In the genomic region with DNA sequence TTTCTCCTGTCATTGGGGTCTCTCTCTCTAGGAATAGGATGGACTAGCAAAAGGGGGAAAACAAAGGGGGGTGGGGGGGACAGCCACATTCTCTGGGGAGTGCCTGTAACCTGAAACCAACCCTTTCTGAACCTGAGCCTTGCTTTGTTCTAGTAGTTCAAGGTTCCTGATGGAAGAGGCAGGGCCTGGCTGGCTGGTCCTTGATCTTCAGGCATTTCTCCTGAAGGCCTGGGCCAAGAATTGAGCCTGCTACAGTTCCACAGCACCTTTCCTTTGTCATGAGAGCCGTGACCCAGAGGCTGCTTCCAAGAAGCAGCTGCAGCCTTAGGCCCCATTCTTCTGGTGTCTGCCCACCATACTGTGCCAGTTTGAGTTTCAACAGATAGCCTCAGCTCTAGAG, we compare ENCODE assay signal across 23 mouse cellular contexts. TPM values are rescaled to one million over a fixed set of nuclear protein-coding genes. Genes with fewer than 3 reads are reported as not detected.
DNase-seq lines count a peak whose midpoint lies in the region; ATAC-seq and TF ChIP-seq lines count a peak whose summit lies in the region.
"Had no signal": no experiment of that assay in that cellular context is flagged by ENCODE, and none has a peak within 500 bp of the region (broad histone marks: within the 10 kb centered on the region; RNA-seq: fewer than 3 reads in every experiment).

No protein-coding gene starts in this region.

- WGBS in forebrain, embryonic 10.5 days = 63% methylated on average over 1 of the region's 1 CpGs
- 58% methylated on average over 1 of the region's 1 CpGs for WGBS in forebrain, embryonic 15.5 days
- WGBS in kidney, embryonic 15.5 days = 38% methylated on average over 1 of the region's 1 CpGs
- 38% methylated on average over 1 of the region's 1 CpGs for WGBS in limb, embryonic 12.5 days

- no peak for DNase-seq in forebrain, embryonic 10.5 days (ENCODE audit: extremely low spot score, low spot score)
- DNase-seq in kidney, postnatal 4 days = no peak
- no peak for DNase-seq in ES-E14 (ENCODE audit: low read depth, low spot score)
- no peak for DNase-seq in urinary bladder, postnatal 14 days (ENCODE audit: low spot score)
- DNase-seq in layer of hippocampus, adult 9-10 months (ENCODE audit: low spot score) = no peak
- DNase-seq: adrenal gland, adult 8-10 months; adrenal gland, postnatal 36 days; B cell, adult 2 months; cerebellum, adult 11 months; cerebellum, adult 8-10 months; cerebellum, postnatal 14 days; heart, adult 11 months; heart, postnatal 14 days had no signal

- peak overlapping the region; percentile 74 for H3K27ac ChIP-seq in forebrain, embryonic 10.5 days
- H3K27ac ChIP-seq in forebrain, embryonic 15.5 days (replicated peaks) = no peak overlapping the region
- peak overlapping the region; percentile 86 for H3K27ac ChIP-seq in kidney, embryonic 15.5 days
- H3K27ac ChIP-seq in ES-E14 (ENCODE audit: insufficient read depth, low read depth, low read length, poor library complexity, severe bottlenecking) = peak overlapping the region; percentile 45; the same call in 1 of the 2 replicates
- H3K27ac ChIP-seq in limb, embryonic 12.5 days = peak overlapping the region; percentile 45; the same call in 1 of the 2 replicates
- H3K27ac ChIP-seq: embryonic facial prominence, embryonic 13.5 days; forebrain, embryonic 13.5 days; heart, embryonic 15.5 days; hindbrain, embryonic 14.5 days had no signal

- no peak overlapping the region for H3K4me2 ChIP-seq in forebrain, embryonic 15.5 days (replicated peaks)
- H3K4me2 ChIP-seq in kidney, embryonic 15.5 days = no peak overlapping the region
- no peak overlapping the region for H3K4me2 ChIP-seq in limb, embryonic 12.5 days
- H3K4me2 ChIP-seq: embryonic facial prominence, embryonic 13.5 days; forebrain, embryonic 13.5 days; heart, embryonic 11.5 days; heart, embryonic 15.5 days; hindbrain, embryonic 14.5 days had no signal

- no peak for ATAC-seq in forebrain, embryonic 15.5 days (replicated peaks)
- no peak for ATAC-seq in kidney, embryonic 15.5 days (replicated peaks; ENCODE audit: low FRiP score)
- no peak for ATAC-seq in limb, embryonic 12.5 days (ENCODE audit: insufficient number of reproducible peaks, insufficient read depth, low FRiP score, low TSS enrichment, low read depth)
- ATAC-seq: CD4-positive, CD25-positive, alpha-beta regulatory T cell, adult 4 months; forebrain, embryonic 13.5 days had no signal

- in situ Hi-C loops in ES-E14 (cut with MboI; ENCODE audit: low sequenced_read_pairs in 2 of 2, unreplicated experiment in 2 of 2) = no loop called here

- no peaks in the 10 kb centered on the region for H3K27me3 ChIP-seq in forebrain, embryonic 10.5 days (ENCODE audit: poor library complexity, severe bottlenecking)
- no peaks in the 10 kb centered on the region for H3K27me3 ChIP-seq in forebrain, embryonic 15.5 days
- no peaks in the 10 kb centered on the region for H3K27me3 ChIP-seq in kidney, embryonic 15.5 days
- no peaks in the 10 kb centered on the region for H3K27me3 ChIP-seq in limb, embryonic 12.5 days
- H3K27me3 ChIP-seq: embryonic facial prominence, embryonic 13.5 days; forebrain, embryonic 13.5 days; heart, embryonic 15.5 days had no signal

- H3K9me3 ChIP-seq in forebrain, embryonic 10.5 days = no peaks in the 10 kb centered on the region
- no peaks in the 10 kb centered on the region for H3K9me3 ChIP-seq in forebrain, embryonic 15.5 days
- no peaks in the 10 kb centered on the region for H3K9me3 ChIP-seq in kidney, embryonic 15.5 days (replicated peaks)
- H3K9me3 ChIP-seq in ES-E14 (ENCODE audit: control insufficient read depth, insufficient read depth, low read depth, low read length) = no peaks in the 10 kb centered on the region
- H3K9me3 ChIP-seq in limb, embryonic 12.5 days = no peaks in the 10 kb centered on the region
- H3K9me3 ChIP-seq: embryonic facial prominence, embryonic 13.5 days; forebrain, embryonic 13.5 days; heart, embryonic 15.5 days had no signal

- no peaks in the 10 kb centered on the region for H3K36me3 ChIP-seq in forebrain, embryonic 10.5 days (replicated peaks)
- H3K36me3 ChIP-seq in forebrain, embryonic 15.5 days = no peaks in the 10 kb centered on the region
- H3K36me3 ChIP-seq in kidney, embryonic 15.5 days = no peaks in the 10 kb centered on the region
- no peaks in the 10 kb centered on the region for H3K36me3 ChIP-seq in ES-E14 (ENCODE audit: control insufficient read depth, insufficient read depth, low read length, poor library complexity, severe bottlenecking)
- H3K36me3 ChIP-seq in limb, embryonic 12.5 days = no peaks in the 10 kb centered on the region
- H3K36me3 ChIP-seq: embryonic facial prominence, embryonic 13.5 days; heart, embryonic 15.5 days had no signal

- no peak overlapping the region for H3K4me3 ChIP-seq in forebrain, embryonic 10.5 days
- no peak overlapping the region for H3K4me3 ChIP-seq in forebrain, embryonic 15.5 days
- no peak overlapping the region for H3K4me3 ChIP-seq in kidney, embryonic 15.5 days (replicated peaks)
- H3K4me3 ChIP-seq in ES-E14 (ENCODE audit: insufficient read depth in 1 of 2, low read depth in 1 of 2, low read length in 2 of 2, poor library complexity in 1 of 2, severe bottlenecking in 1 of 2) = no peak overlapping the region
- H3K4me3 ChIP-seq in limb, embryonic 12.5 days (replicated peaks) = no peak overlapping the region
- H3K4me3 ChIP-seq: embryonic facial prominence, embryonic 13.5 days; forebrain, embryonic 13.5 days; heart, embryonic 15.5 days had no signal

- H3K4me1 ChIP-seq in forebrain, embryonic 10.5 days = peaks cover 39% of the 10 kb centered on the region
- 0 out of 2 replicates have a peak, but pooled peaks cover 11% of the 10 kb centered on the region for H3K4me1 ChIP-seq in forebrain, embryonic 15.5 days
- peaks cover 91% of the 10 kb centered on the region for H3K4me1 ChIP-seq in kidney, embryonic 15.5 days
- peaks cover 21 to 39% of the 10 kb centered on the region in 2 experiments for H3K4me1 ChIP-seq in ES-E14 (ENCODE audit: control insufficient read depth in 2 of 2, insufficient read depth in 2 of 2, low read length in 2 of 2, poor library complexity in 1 of 2)
- H3K4me1 ChIP-seq in limb, embryonic 12.5 days (replicated peaks) = peaks cover 56% of the 10 kb centered on the region

- H3K9ac ChIP-seq in forebrain, embryonic 15.5 days (replicated peaks) = no peak overlapping the region
- 0 out of 2 replicates have a peak overlapping the region, but pooled peaks have one; percentile 8 for H3K9ac ChIP-seq in kidney, embryonic 15.5 days
- no peak overlapping the region for H3K9ac ChIP-seq in ES-E14 (ENCODE audit: insufficient read depth, low read depth, low read length, poor library complexity, severe bottlenecking)
- no peak overlapping the region for H3K9ac ChIP-seq in limb, embryonic 12.5 days (replicated peaks)
- H3K9ac ChIP-seq: embryonic facial prominence, embryonic 13.5 days; forebrain, embryonic 13.5 days; heart, embryonic 15.5 days; hindbrain, embryonic 14.5 days had no signal

TF ChIP-seq in ES-E14, 5 proteins besides CTCF, POLR2A, EP300 and RAD21:
- TF ChIP-seq CHD2 (IDR thresholded peaks at IDR 0.05; ENCODE audit: low read depth, low read length) (no peak), ZNF384 (IDR thresholded peaks at IDR 0.05; ENCODE audit: low read depth, low read length) (no peak), MAFK (IDR thresholded peaks at IDR 0.05; ENCODE audit: insufficient read depth, low read depth, low read length) (no peak), ZC3H11A (IDR thresholded peaks at IDR 0.05; ENCODE audit: borderline replicate concordance, low read depth, low read length) (no peak)

RNA-seq across cellular contexts. Expression of gene Ubtd1, which starts 13.9 kb away (rescaled TPM):
- 9.2 and 9.6 TPM in 2 replicates for polyA plus RNA-seq in forebrain, embryonic 10.5 days (2016; fragmentation: Nextera tagmentation; extraction: Ambion mirVana)
- 8.7 and 9.9 TPM in 2 replicates for polyA plus RNA-seq in forebrain, embryonic 15.5 days (2015; fragmentation: Nextera tagmentation; extraction: Ambion mirVana)
- 29.0 and 32.3 TPM in 2 replicates for polyA plus RNA-seq in kidney, embryonic 15.5 days (2015; fragmentation: Nextera tagmentation; extraction: Ambion mirVana)
- total RNA-seq in ES-E14 (2012; rRNA removed) = 14.4 and 18.2 TPM in 2 replicates
- 19.1 and 19.3 TPM in 2 replicates for polyA plus RNA-seq in limb, embryonic 12.5 days (2016; fragmentation: Nextera tagmentation; extraction: Ambion mirVana)

RNA-seq across cellular contexts. Expression of gene Mms19, which starts 14.5 kb away (rescaled TPM):
- polyA plus RNA-seq in forebrain, embryonic 10.5 days (2016; fragmentation: Nextera tagmentation; extraction: Ambion mirVana) = 35.3 and 42.3 TPM in 2 replicates
- polyA plus RNA-seq in forebrain, embryonic 15.5 days (2015; fragmentation: Nextera tagmentation; extraction: Ambion mirVana) = 34.8 and 36.4 TPM in 2 replicates
- 40.6 and 45.6 TPM in 2 replicates for polyA plus RNA-seq in kidney, embryonic 15.5 days (2015; fragmentation: Nextera tagmentation; extraction: Ambion mirVana)
- total RNA-seq in ES-E14 (2012; rRNA removed) = 59.6 and 91.5 TPM in 2 replicates
- polyA plus RNA-seq in limb, embryonic 12.5 days (2016; fragmentation: Nextera tagmentation; extraction: Ambion mirVana) = 41.3 and 42.5 TPM in 2 replicates

RNA-seq across cellular contexts. Expression of gene Ankrd2, which starts 40.3 kb away (rescaled TPM):
- 0.42 TPM in 1 of 2 replicates, not detected in the other for polyA plus RNA-seq in forebrain, embryonic 10.5 days (2016; fragmentation: Nextera tagmentation; extraction: Ambion mirVana)
- 0.36 and 0.51 TPM in 2 replicates for polyA plus RNA-seq in forebrain, embryonic 15.5 days (2015; fragmentation: Nextera tagmentation; extraction: Ambion mirVana)
- polyA plus RNA-seq in kidney, embryonic 15.5 days (2015; fragmentation: Nextera tagmentation; extraction: Ambion mirVana) = 0.35 TPM in 1 of 2 replicates, not detected in the other
- total RNA-seq in ES-E14 (2012; rRNA removed) = 0.45 TPM in 1 of 2 replicates, not detected in the other
- polyA plus RNA-seq in limb, embryonic 12.5 days (2016; fragmentation: Nextera tagmentation; extraction: Ambion mirVana) = 0.25 TPM in 1 of 2 replicates, not detected in the other
- total RNA-seq: heart, postnatal 14 days; hematopoietic stem cell, adult 5-6 weeks had no signal
- polyA plus RNA-seq: CD4-positive, CD25-positive, alpha-beta regulatory T cell, adult 4 months; heart, embryonic 11.5 days; heart, embryonic 15.5 days had no signal

RNA-seq across cellular contexts. Expression of gene Hoga1, which starts 49.9 kb away (rescaled TPM):
- 0.95 and 1.3 TPM in 2 replicates for polyA plus RNA-seq in forebrain, embryonic 10.5 days (2016; fragmentation: Nextera tagmentation; extraction: Ambion mirVana)
- polyA plus RNA-seq in forebrain, embryonic 15.5 days (2015; fragmentation: Nextera tagmentation; extraction: Ambion mirVana) = 0.96 and 1.2 TPM in 2 replicates
- polyA plus RNA-seq in kidney, embryonic 15.5 days (2015; fragmentation: Nextera tagmentation; extraction: Ambion mirVana) = 19.7 and 21.1 TPM in 2 replicates
- total RNA-seq in ES-E14 (2012; rRNA removed) = 0.89 and 1.6 TPM in 2 replicates
- polyA plus RNA-seq in limb, embryonic 12.5 days (2016; fragmentation: Nextera tagmentation; extraction: Ambion mirVana) = 1.5 and 1.9 TPM in 2 replicates
- polyA plus RNA-seq: CD4-positive, CD25-positive, alpha-beta regulatory T cell, adult 4 months had no signal

RNA-seq across cellular contexts. Expression of gene 4933411K16Rik, which starts 56.6 kb away (rescaled TPM):
- not detected in 2 replicates for polyA plus RNA-seq in forebrain, embryonic 10.5 days (2016; fragmentation: Nextera tagmentation; extraction: Ambion mirVana)
- polyA plus RNA-seq in forebrain, embryonic 15.5 days (2015; fragmentation: Nextera tagmentation; extraction: Ambion mirVana) = not detected in 2 replicates
- polyA plus RNA-seq in kidney, embryonic 15.5 days (2015; fragmentation: Nextera tagmentation; extraction: Ambion mirVana) = 0.54 and 0.62 TPM in 2 replicates
- 0.62 and 0.69 TPM in 2 replicates for total RNA-seq in ES-E14 (2012; rRNA removed)
- polyA plus RNA-seq in limb, embryonic 12.5 days (2016; fragmentation: Nextera tagmentation; extraction: Ambion mirVana) = 0.20 TPM in 1 of 2 replicates, not detected in the other
- total RNA-seq: hematopoietic stem cell, adult 5-6 weeks had no signal
- polyA plus RNA-seq: CD4-positive, CD25-positive, alpha-beta regulatory T cell, adult 4 months; embryonic facial prominence, embryonic 13.5 days; forebrain, embryonic 13.5 days; heart, embryonic 11.5 days; heart, embryonic 15.5 days; hindbrain, embryonic 14.5 days had no signal
